Mouse (Mus musculus): Measurements from ENCODE around the gene Spata2.

- no peak for TF ChIP-seq CTCF (IDR thresholded peaks at IDR 0.05; ENCODE audit: borderline replicate concordance, extremely low read depth, insufficient read depth, insufficient read length)
- no peak for TF ChIP-seq POLR2A (IDR thresholded peaks at IDR 0.05; ENCODE audit: borderline replicate concordance, extremely low read depth, insufficient read depth, insufficient read length, poor library complexity, severe bottlenecking)
These were observed 9.4 kb downstream of the Spata2 start for GRCm38 (mm10) chr2:167483081-167483826.

Measured in brain, embryonic 14.5 days (tissue).